Mouse (Mus musculus) inflammation-experienced regulatory T-cells, adult 16 weeks (primary cell): Measurements from ENCODE around the gene Map3k12. TPM values are rescaled to one million over a fixed set of nuclear protein-coding genes. Genes with fewer than 3 reads are reported as not detected.

Experiments
- polyA plus RNA-seq: library from polyadenylated mRNA; unstranded; fragments of 100-300 nt; shearing (Covaris generic); gene quantifications from one replicate; pipeline ENCODE4 v1.2.1, GENCODE M21; 2017

Gene Map3k12
- 11.6 TPM for polyA plus RNA-seq

DNA sequence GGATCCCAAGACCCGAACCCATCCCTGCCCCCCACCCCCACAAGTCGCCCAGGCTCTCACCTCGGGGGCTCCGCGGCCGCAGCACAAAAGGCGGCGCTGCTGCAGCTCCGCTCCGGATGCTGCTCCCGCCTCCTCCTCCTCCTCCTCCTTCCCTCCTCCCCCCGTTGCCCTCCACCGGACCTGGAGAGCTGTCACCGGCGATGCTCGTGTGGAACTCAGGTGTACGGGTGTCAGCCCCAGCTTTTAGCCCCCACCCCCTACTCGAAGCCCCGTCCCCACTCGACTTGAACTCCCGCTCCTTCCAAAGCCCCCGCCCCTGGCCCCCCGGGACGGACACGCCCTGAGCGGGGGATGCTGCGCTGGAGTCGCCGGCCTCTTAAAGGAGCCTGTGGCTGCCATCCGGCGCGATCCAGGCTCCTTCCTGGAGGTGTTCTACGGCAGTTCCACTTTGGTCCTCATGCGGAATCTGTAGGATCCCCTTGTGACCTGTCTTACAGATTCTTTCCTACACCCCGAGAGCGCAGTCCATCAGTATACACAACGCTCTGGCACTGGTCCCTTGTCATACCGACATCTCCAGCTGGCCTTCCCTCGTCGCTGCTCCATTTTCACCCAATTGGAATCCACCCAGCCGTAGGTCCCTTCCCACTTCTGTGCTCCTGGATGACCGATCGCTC is at the start of gene Map3k12:
Gene Map3k12, minus strand, starts transcription at position 337 of the 677 bp plus-strand sequence.

GRCm38 (mm10) chr15:102524892-102525485 is 8.1 kb upstream of the Map3k12 start, which contains the start of gene Npff:
Gene Npff, minus strand, starts transcription at chr15:102524942.

DNA sequence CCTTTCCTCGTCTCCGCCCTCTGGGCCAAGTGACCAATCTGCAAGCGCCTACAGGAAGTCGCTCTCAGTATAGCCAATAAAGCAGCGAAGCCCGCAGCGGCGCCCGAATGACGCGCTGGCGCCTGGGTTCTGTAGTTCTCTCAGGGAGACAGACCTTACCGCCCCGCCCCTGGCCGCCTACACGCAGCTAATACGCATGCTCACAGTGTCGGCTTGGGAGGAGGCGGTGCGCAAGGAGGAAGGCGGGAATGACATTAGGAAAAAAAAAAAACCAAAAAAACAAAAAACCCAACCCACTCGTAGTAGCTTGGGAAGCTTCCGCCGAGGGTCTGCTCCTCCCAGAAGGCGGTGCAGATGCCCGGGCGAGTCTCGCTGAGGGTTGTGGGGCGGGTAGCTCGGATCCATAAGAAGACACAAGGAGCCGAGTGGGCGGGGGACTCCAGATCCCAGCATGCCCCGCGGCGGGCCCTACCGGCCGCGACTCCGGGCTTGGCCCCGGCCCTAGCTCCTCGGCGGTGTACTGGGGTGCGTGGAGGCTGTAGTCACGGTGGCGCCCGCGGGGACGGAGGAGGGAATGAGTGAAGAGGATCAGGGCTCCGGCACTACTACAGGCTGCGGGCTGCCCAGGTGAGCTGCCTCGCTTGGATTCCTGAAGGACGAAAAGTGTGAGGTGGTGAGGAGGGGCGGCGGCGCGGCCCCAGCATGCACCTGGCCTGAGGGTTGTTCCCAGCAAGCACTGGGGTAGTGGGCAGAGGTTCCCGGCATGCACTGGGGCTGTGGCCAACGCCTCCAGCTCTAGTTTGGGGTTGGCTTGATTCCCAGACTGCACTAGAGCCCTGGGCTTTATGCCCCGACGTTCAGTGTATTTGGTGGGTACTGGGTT is 1.4 kb upstream of the Map3k12 start, which contains the start of gene Tarbp2:
Gene Tarbp2, plus strand, starts transcription at position 217 of the 883 bp plus-strand sequence.

GRCm38 (mm10) chr15:102503447-102503846 is 13.4 kb downstream of the Map3k12 start, which contains the start of gene Gm10337:
Gene Gm10337, plus strand, starts transcription at chr15:102503722.

GRCm38 (mm10) chr15:102470183-102470604 is 46.7 kb downstream of the Map3k12 start, which contains the start of gene Pcbp2:
Gene Pcbp2, plus strand, starts transcription at chr15:102470539.

DNA sequence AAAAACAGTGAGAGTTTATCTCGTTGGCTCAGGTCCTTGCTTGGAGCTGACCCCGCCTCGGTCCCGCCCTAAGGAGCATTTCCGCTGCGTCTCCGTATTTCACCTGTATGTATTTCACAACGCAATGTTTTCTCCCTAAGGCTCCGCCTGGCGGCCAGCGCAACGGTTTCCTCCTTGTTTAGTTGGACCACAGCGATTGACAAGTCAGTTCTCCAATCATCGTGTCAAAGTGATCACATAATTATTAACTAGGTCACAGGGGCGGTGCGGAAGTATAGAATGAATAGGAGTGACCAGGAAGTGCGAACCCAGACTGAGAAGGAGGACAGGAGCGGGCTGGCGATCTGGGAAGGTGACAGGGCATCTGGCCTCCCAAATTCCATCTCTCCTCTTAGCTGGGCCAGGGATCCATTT is 58.0 kb downstream of the Map3k12 start, which contains the start of gene Prr13:
Gene Prr13, plus strand, starts transcription at position 125 of the 414 bp plus-strand sequence.

Other genes with a start within 250 kb of the Map3k12 start
- not detected for gene Gm9918, start 246.5 kb downstream of the Map3k12 start, polyA plus RNA-seq
- 92.2 TPM for gene Mfsd5, start 237.6 kb downstream of the Map3k12 start, polyA plus RNA-seq
- 2.7 TPM for gene Espl1, start 220.8 kb downstream of the Map3k12 start, polyA plus RNA-seq
- gene Pfdn5, start 190.9 kb downstream of the Map3k12 start, polyA plus RNA-seq: 518 TPM
- 105 TPM for gene Myg1, start 185.4 kb downstream of the Map3k12 start, polyA plus RNA-seq
- gene Aaas, start 166.3 kb downstream of the Map3k12 start, polyA plus RNA-seq: 57.2 TPM
- not detected for gene Sp7, start 149.9 kb downstream of the Map3k12 start, polyA plus RNA-seq
- gene Sp1, start 110.9 kb downstream of the Map3k12 start, polyA plus RNA-seq: 16.0 TPM
- 0.78 TPM for gene Amhr2, start 71.7 kb downstream of the Map3k12 start, polyA plus RNA-seq
- 713 TPM for gene Prr13, start 58.0 kb downstream of the Map3k12 start, polyA plus RNA-seq
- 125 TPM for gene Pcbp2, start 46.5 kb downstream of the Map3k12 start, polyA plus RNA-seq
- gene Gm10337, start 13.3 kb downstream of the Map3k12 start, polyA plus RNA-seq: not detected
- 63.5 TPM for gene Tarbp2, start 1.1 kb upstream of the Map3k12 start, polyA plus RNA-seq
- gene Npff, start 7.9 kb upstream of the Map3k12 start, polyA plus RNA-seq: 4.3 TPM
- gene Gm28047, start 108.0 kb upstream of the Map3k12 start, polyA plus RNA-seq: 4.6 TPM
- gene Atf7, start 108.4 kb upstream of the Map3k12 start, polyA plus RNA-seq: 46.8 TPM
- gene Atp5g2, start 155.3 kb upstream of the Map3k12 start, polyA plus RNA-seq: 16.9 TPM
- gene Calcoco1, start 205.1 kb upstream of the Map3k12 start, polyA plus RNA-seq: 52.1 TPM